Mouse (Mus musculus) ovary, adult 18-20 months (tissue): ENCODE data around the gene Otulinl.
"Not testable (repeated sequence)": the region's sequence is repeated elsewhere in the genome, so short reads cannot be mapped to it uniquely, and the experiment has no call there.

Experiments
- DNase-seq: peaks from one replicate; pipeline ENCODE4 v3.0.0; 2022; ENCODE audit warnings: low spot score, mixed read lengths

Otulinl gene

DNA sequence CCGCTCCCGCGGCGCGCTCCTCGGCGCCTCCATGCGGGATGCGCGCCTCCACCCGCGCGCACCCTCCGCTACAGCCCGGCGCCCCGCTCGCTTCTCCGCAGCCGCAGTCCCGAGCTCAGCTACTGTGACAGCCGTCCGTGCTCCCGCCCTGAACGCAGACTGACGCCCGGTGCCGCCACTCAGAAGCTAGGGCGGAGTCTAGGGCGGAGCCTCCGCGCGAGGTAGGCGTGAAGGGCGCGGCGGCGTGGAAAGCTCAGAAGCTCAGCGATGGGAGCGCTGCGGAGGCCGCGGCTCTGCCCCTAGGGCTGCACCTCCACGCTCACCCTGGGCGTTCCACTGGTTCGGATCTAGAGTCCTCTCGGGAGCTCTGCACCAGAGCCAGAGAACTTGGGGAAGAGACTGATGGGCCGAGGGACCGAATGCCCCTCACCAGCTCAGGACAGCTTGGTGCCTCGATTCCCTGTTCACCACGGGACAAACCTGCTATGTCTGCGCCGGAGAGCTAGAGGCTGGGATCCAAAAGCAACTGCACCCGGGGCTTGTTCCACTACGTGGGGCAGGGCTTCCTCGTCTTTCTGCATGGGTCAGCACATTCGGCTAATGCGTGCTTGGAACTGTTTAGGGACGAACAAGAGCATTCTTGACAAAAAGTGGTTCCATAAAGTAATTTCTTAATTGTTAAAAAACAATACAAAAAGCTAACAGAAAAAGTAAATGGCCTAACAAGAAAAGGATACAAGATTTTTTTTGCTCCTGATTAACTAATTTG, at the start of gene Otulinl:
Gene Otulinl, minus strand, starts transcription at position 161 of the 769 bp plus-strand sequence.
- peak; percentile 87 for DNase-seq

DNA sequence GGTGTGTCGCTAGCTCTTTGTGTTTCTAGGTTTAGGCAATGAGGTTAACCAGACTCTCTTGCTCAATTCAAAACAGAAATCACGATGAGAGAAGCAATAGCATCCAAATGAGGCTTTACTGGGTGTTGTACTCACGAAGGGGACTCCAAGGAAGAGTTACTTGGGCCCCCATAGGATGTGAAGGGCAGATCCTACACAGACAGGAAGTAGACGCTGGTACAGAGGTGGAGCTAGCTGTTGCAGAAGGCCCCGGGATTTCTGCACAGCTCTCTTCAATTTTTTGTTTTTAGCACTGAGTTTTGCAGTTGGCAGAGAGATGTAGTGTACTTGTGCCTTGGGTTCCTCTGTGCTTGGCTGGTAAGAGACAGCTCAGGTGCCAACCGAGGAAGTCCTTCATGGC, 44.8 kb upstream of the Otulinl start:
- no peak for DNase-seq

DNA sequence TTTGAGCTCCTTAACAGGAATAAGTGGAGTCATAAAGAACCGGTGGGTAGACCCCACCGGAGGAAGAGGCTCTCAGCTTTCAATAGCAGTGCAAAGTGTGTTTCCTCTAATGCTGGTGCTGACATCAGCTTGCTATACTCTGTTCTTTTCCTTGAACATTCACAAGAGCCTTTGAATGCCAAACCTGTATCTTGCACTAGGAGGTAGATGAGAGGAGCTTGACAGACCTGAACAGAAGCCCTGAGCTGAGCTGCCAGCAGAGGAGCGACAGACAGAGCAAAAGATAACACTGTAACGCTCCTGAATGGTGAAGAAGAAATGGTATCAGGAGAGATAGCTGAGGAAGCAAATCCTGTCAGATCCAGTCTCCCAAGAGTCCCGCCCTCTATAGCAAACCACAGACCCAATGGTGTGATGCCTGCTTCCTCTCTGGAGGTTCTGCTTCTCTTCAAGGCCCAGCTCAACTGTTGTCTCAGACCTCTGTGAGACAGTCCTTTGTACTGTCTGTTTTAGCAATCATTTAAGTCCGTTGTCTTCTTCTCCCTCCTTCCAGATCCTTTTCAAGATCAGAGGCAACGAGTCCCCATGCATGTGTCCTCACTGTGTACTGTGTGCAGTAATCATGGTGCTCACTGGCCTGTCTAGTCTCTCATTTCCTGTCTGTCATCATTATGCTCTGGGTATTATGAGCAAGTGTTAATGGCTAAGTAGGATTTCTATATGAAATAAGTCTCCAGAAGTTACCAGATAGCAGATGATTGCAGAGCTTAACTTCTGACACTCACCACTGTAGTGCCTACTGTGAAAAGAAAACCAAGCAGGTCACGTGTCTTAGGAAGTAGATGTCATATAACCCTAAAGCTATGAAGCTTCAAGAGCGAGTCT, 43.7 kb upstream of the Otulinl start:
- DNase-seq, result no peak

DNA sequence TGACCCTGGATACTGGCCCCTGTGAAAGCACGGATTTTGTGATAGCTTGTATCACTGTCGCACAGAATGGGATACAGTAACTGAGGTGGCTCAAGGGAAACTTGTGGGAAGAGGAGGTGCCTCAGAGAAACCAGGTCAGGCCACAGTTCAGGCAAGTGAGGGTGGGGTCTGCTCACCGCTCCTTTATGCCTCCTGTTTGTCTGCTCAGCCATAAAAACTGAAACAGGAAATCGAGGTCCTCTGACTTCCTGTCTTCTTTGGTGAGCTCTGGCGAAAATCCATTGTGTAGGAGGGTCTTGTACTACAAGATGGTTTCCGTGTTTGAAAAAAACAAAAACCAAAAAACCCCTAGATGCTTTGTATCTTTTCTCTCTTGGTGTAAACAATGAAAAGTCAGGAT, 42.9 kb upstream of the Otulinl start:
- DNase-seq, result no peak

DNA sequence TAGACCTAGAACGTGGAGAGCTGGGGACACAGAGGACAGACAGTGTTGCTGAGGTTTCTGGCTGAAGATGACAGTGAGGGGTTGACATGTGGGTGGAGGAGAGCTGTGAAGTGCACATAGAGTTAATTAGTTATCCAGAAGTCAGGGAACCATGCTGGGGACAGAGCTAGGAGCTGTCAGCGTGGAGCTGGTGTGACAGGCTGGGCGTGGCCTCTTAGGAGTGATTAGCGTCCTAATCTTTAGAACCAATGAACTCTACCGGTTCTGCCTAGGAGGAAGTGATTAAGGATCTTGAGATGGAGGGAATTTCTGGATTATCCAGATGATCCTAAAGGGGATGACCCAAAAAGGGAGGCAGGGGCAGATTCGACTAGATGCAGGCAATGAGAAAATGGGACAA, 42.4 kb upstream of the Otulinl start:
- DNase-seq, result no peak

DNA sequence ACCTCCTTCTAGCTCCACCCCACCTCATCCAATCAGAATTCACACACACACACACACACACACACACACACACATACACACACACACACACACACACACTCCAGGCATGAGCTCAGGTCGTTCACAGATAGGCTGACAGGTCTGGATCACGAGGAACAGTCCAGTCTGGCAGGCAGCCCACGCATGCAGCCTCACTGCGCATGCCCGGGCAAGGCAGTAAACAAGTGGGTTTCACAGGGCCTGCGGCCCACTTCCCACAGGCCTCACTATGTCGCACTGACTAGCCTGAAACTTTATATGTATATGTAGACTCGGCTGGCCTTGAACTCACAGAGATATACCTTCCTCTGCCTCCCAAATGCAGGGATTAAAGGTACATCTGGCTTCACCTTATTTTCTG, 38.9 kb upstream of the Otulinl start:
- not testable (repeated sequence) for DNase-seq

DNA sequence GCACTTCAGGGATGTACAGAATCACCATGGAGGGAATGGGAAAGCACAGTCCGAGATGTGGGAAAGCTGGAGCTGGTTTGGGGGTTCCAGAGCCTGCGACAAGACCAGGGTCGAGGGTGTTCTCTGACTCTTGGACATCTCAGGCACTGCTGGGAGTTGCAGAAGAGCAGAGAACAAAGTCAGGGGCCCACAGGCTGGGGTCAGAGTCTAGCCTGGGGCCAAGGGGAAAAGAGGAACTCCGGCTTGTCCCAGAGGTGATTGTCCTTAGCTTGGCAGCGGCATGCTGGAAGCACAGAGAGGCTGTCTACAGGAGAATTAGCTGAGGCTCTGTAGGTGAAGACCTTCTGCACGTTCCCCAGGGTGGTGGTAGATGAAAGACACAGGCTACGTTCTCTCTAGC, 37.3 kb upstream of the Otulinl start:
- DNase-seq, result no peak

DNA sequence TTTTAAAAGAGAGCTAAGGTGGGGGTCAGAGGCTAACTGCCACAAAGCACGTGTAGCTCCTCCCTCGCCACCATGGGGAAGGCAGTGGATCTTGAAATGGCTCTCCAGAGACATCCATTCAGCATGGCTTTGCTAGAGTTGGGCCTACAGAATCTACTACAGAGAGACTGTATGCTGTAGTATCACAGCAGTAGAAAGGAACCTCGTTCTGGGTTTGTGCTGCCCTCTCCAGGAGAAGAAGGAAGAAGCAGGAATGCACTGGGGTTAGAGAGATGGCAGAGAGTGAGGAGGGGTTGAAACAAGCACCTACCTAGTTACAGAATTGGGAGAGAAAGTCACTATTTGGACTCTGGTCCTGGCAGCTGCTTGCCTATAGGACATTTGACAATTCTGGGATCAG, 34.0 kb upstream of the Otulinl start:
- no peak for DNase-seq

DNA sequence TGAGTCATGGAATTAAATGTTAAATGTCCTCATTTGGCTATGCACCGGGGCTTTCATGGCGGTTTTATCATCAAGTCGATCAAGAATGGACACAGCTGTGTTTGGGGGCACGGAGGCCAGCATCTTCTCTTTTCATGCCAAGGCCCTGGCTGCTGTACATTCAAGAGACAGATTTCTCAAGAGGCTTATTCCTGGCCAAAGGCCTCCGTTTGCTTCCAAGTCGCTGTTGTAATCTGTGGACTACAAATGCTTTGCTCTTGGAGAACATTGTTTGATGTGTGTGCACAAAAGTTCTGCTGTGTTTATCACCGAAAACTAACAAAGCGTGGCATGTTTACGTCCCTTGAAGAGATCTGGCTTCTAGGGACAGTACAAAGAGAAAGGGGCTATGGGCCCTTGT, 29.3 kb upstream of the Otulinl start:
- DNase-seq, result no peak

DNA sequence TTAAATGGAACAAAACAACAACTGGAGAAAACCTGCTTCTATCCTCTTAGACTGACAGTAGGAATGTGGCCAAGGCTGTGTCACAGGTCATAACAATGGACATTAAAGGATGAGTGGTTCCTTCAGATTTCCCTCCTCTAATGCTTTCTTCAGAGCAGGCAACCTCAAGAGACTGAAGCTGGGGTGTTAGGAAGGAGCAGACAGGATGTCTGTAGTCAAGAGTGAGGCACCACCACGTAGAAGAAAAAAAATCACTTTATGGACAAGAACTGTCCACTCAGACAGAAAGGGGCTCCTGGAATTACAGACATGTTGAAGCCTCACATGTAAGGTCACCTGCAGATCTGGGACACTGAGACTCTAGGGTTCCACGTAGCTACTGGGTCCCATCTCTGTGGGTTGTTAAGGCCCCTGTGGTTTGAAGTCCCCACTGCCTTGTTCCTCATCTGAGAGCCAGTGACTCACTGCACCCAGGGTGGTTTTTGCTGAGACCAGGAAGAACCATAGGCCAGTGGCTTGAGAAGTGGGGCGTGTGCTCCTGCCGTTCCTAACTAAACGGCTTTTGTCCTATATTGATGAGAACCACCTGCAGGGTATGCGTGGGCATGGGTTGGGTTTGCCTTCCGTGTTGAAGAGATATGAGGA, 27.7 kb upstream of the Otulinl start:
- no peak for DNase-seq

DNA sequence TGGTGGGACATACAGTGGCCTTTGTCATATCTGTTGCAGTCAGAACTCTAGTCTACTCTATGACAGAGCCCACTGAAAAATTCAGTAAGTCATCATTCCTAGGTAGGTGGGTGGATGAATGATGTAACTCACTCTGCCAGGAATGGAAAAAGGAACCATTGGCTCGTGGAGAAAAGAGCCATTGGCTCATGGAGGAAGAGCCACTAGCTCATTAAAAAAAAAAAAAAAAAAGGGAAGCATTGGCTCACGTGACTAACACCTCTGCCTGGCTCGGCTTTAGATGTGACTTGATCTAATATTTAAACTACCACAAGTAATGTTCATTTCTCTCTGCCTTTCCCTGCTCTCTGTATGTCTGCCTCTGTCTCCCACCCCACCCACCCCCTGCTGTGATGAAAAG, 27.1 kb upstream of the Otulinl start:
- DNase-seq, result no peak

DNA sequence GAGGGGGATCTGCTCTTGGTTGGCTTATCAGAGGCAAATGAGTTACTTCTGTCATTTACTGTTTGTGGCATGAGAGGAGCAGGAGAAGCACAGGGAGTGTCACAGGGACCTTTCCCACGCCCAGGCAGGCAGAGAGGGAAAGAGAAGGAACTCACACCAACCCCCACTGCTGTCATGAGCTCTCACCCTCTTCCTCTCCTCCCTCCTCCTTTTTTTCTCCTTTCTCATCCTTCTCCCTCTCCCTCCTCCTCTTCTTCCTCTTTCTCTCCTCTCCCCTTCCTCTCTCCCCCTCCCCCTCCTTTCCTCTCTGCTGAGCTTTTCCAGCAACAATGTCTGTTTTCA, 21.6 kb upstream of the Otulinl start:
- DNase-seq, result no peak

DNA sequence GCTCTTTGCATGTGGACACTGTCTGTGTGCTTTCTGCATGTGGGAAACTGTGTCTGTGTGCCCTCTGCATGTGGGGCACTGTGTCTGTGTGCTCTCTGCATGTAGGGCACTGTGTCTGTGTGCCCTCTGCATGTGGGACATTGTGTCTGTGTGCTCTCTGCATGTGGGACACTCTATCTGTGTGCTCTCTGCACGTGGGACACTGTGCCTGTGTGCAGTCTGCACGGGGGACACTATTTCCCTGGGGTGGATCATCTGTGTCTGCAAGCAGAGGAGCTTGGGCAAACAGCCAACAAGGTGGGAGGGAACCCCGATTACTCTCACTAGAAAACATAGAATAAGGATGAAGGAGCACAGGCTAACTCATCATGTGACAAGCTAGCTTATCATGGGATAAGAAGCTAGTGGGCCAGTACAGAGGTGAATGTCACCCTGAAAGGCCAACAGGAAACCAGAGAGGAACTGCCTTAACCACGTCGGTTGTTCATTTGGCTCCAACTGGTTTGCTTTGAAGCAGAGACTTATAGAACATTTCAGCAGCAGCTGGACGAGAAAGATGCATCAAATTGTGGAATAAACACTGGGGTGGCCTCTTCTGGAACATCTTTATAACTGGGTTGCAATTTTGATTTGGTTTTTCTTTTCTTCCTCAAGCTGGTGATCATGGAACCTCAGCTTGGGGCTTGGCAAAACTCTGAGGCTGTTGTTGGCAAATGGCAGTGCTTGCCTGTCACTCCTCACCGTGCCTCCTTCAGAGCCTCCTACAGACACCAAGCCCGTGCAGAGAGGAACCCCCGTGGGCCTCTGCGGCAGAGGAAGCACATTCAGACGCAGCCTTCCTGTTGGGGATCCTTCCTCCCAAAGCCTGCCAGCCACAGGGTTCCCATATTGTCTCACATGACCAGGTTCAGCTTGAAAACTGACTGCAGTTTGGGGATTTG, 20.9 kb upstream of the Otulinl start:
- DNase-seq, result no peak

DNA sequence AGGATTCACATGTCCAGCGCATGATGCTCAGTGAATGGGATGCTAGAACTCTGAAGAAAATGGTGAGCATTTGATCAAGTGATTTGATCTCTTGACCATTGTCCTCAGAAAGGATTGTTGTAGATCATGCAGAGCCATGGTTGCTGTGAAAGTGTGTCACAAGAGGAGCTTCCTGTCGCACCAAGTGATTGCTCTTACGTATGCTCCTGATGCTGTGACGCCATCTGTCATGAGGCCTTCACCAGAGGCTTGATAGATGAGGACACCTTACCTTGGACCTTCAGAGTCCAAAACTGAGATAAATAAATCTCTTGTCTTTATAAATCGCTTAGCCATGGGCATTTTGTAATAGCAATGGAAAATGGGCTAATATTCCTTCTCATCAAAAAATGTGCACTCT, 16.3 kb upstream of the Otulinl start:
- no peak for DNase-seq

DNA sequence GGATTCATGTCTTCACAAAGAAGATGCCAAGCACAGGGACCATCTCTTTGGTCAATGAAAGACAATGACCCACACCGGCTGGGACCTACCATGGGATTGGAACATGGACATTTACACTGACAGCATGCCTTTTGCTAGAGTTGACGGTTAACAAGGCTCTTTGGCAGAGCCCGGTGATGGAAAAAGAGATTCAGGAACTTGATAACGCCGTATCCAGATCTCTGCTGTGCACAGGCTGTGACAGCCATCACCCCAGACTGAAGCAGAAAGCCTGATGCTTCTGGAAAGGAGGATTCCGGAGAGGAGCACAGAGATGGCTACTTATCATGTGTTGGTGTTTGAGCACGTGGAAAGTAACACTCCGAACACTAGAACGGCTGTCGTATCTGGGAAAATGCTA, 11.9 kb upstream of the Otulinl start:
- no peak for DNase-seq

DNA sequence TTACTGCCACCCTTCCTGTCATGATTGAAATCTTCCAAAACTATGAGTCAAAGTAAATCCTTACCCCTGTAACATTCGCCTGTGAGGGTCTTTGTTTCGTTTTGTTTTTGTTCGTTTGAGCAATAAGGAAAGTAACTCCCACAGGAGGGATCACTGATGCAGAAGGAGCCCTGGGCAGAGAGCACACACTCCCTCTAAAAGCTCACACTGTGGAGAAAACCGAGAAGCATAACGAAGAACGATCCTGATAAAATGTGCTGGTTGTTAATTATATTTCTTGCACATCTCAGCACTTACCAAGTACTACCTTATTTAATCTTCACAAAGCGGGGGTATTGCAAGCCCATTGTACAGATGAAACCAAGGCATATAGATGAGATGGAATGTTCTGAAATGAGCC, 10.8 kb upstream of the Otulinl start:
- no peak for DNase-seq

DNA sequence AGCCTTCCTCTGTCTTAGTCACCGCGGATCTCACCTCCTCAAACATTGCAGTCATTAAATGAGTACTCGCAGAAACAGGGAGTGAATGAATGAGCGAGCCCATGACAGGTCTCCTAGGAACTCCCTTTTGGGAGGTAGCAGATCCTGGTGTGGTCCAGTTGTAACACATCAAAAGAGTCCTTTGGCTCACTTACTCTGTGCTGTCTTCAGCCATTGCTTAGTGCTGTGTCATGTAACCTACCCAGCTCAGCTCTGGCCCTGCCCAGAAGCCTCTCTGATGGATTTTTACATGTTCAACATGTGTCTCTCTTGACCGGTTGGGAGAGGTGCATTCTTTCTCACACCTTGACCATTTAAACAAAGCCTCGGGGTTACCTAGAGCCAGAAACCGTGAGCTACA, 9.8 kb upstream of the Otulinl start:
- no peak for DNase-seq

DNA sequence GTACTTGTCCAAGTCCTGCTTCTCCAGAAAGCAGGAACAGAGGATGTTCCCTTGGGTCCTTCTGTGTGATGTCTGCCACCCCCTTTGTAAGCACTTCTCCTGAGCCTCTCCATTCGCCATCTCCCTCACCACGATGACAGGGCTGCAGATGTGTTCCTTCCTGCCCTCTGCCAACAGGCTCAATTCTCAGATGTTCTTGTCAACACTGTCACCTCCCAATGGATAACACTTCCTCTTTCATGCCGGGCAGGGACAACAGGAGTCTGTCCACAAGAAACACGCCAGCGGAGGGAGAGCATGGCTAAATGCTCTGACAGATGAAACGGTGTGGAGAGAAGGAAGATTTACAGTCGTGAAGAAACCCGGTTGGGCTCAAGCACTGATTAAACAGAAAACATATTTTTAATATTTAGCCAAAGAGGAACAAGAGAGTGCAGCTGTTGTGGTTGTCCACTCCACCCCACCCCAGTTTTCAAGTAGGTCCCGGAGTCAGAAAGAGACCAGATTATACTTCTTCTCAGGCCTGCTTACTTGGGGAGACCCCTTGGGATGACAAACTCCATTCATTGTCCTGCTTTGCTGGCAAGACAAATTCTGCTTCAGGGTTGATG, 6.8 kb upstream of the Otulinl start:
- DNase-seq, result no peak

DNA sequence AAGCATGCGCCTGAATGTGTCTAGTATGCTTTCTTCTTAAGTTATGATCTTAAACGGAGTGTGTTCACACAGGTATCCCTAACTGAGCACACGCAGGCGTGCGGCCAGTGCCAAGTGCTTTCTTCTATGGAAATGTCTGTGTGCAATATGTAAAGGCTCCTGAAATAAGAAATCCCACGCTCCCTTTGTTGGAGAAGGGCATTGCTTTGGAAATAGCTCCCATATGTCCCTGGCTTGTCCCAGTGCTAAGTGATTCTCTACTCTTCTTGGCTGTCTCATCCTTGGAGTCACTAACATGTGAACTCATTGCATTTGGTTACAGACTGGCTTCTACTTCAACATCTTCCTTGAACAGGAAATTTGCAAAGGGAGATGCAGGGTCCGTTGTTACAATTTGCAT, 3.4 kb upstream of the Otulinl start:
- DNase-seq, result no peak

DNA sequence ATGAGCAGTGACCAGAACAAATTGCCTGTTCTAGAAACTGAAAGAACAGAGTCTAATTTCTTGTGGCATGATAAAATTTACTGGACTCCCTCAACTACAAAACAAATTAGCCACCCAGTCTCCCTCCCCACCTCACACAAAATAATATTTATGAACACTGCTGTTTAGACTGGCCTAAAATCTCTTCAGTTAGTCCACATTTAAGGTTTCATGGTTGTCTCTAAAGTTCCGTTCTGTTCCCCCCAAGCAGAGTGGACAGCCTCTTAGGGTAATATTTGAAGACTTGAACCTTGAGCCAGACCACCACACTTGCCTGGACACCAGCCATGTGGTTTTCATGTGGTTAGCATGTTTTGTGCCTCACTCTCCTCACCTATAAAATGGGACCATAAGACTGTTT, 1.8 kb upstream of the Otulinl start:
- no peak for DNase-seq

DNA sequence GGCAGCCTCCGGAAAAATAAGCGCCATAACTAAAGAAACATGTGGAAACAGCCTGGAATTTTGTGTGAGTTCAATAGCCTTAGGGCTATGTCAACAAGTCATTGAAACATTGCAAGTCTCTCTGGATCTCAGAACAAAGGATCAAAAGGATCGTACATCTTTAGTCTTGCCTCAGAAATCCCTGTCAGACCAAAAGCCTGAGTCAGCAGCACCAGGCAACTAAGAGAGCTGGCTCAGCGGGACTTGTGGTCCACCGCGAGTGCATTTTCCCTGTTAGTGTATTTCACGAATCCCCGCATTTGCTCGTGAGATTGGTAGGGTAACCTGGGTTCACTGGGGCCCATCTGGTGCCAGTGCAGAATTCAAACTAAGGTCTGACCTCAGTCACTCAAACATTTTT, 1.2 kb upstream of the Otulinl start:
- DNase-seq, result no peak

DNA sequence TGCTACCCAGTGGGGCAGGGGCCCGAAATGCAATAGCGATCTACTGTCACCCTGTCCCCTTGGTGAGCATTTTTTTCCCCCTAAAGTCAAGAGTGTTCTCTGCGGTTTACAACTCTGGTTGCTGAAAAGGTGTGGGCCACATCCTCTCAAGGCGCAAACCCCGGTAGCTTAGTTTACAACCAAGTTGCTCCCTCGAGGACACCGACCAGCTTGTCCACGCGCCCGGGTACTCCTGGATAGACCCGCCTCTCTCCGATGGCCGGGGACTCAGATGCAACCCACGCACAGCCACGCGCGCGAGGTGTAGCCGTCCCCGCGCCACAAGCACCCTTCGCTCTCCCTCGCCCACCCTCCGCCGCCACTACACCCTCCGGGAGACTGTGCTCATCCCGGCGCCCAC, 382 bp downstream of the Otulinl start:
- no peak for DNase-seq
